32 mouse cellular contexts compared by ENCODE assay signal in genomic region chr16:16523632-16524031, GRCm38 (mm10).
DNase-seq lines count a peak whose midpoint lies in the region; ATAC-seq and TF ChIP-seq lines count a peak whose summit lies in the region.
"Had no signal": no experiment of that assay in that cellular context is flagged by ENCODE, and none has a peak within 500 bp of the region (broad histone marks: within the 10 kb centered on the region; RNA-seq: fewer than 3 reads in every experiment).

No protein-coding gene starts in this region.

- H3K27me3 ChIP-seq in heart, embryonic 13.5 days (replicated peaks), result no peaks in the 10 kb centered on the region
- no peaks in the 10 kb centered on the region for H3K27me3 ChIP-seq in hindbrain, embryonic 11.5 days (ENCODE audit: control insufficient read depth, insufficient read depth, low read length)
- H3K27me3 ChIP-seq in hindbrain, embryonic 12.5 days, result no peaks in the 10 kb centered on the region
- H3K27me3 ChIP-seq: embryonic facial prominence, embryonic 13.5 days; intestine, embryonic 15.5 days; limb, embryonic 15.5 days; liver, embryonic 13.5 days; neural tube, embryonic 12.5 days had no signal

- H3K36me3 ChIP-seq in heart, embryonic 13.5 days, result no peaks in the 10 kb centered on the region
- H3K36me3 ChIP-seq in hindbrain, embryonic 11.5 days (ENCODE audit: control insufficient read depth, insufficient read depth, low read length), result no peaks in the 10 kb centered on the region
- H3K36me3 ChIP-seq in hindbrain, embryonic 12.5 days, result no peaks in the 10 kb centered on the region
- H3K36me3 ChIP-seq in ES-E14 (ENCODE audit: control insufficient read depth, insufficient read depth, low read length, poor library complexity, severe bottlenecking), result no peaks in the 10 kb centered on the region
- H3K36me3 ChIP-seq: embryonic facial prominence, embryonic 13.5 days; forebrain, embryonic 10.5 days; G1E; intestine, embryonic 15.5 days; limb, embryonic 10.5 days; limb, embryonic 15.5 days; liver, embryonic 13.5 days; neural tube, embryonic 12.5 days had no signal

- no peak overlapping the region for H3K4me3 ChIP-seq in heart, embryonic 13.5 days
- no peak overlapping the region for H3K4me3 ChIP-seq in hindbrain, embryonic 11.5 days (ENCODE audit: low read depth, low read length)
- H3K4me3 ChIP-seq in hindbrain, embryonic 12.5 days, result no peak overlapping the region
- no peak overlapping the region for H3K4me3 ChIP-seq in ES-E14 (ENCODE audit: insufficient read depth in 1 of 2, low read depth in 1 of 2, low read length in 2 of 2, poor library complexity in 1 of 2, severe bottlenecking in 1 of 2)
- H3K4me3 ChIP-seq: embryonic facial prominence, embryonic 13.5 days; forebrain, embryonic 10.5 days; intestine, embryonic 15.5 days; limb, embryonic 10.5 days; limb, embryonic 15.5 days; liver, embryonic 13.5 days; myocyte; neural tube, embryonic 12.5 days had no signal

- H3K4me1 ChIP-seq in heart, embryonic 13.5 days, result peaks cover 56% of the 10 kb centered on the region
- no peaks in the 10 kb centered on the region for H3K4me1 ChIP-seq in hindbrain, embryonic 11.5 days (replicated peaks; ENCODE audit: control insufficient read depth, insufficient read depth, low read length)
- peaks cover 33% of the 10 kb centered on the region for H3K4me1 ChIP-seq in hindbrain, embryonic 12.5 days
- peaks cover 16 to 41% of the 10 kb centered on the region in 2 experiments for H3K4me1 ChIP-seq in ES-E14 (ENCODE audit: control insufficient read depth in 2 of 2, insufficient read depth in 2 of 2, low read length in 2 of 2, poor library complexity in 1 of 2)
- H3K4me1 ChIP-seq: liver, embryonic 13.5 days had no signal

- in situ Hi-C loops in ES-E14 (cut with MboI; ENCODE audit: low sequenced_read_pairs in 2 of 2, unreplicated experiment in 2 of 2), result no loop called here

- DNase-seq in heart, adult 18-20 months, result no peak
- DNase-seq in hindbrain, embryonic 11.5 days (ENCODE audit: low spot score), result no peak
- no peak for DNase-seq in ES-E14 (ENCODE audit: low read depth, low spot score)
- DNase-seq in retina, embryonic 14.5 days (ENCODE audit: low spot score), result peak; percentile 21
- DNase-seq in layer of hippocampus, postnatal 25 days (ENCODE audit: extremely low spot score in 1 of 2, low spot score in 1 of 2), result no peak
- DNase-seq: adrenal gland, adult 8-10 months; cerebellum, adult 11 months; cerebellum, adult 9-10 months; cerebellum, postnatal 36 days; heart, postnatal 10 days; kidney, adult 8-10 months; kidney, postnatal 4 days; liver, embryonic 13.5 days; lung, adult 18-20 months; thymus, adult 2 months; thymus, postnatal 36 days had no signal

- no peak overlapping the region for H3K4me2 ChIP-seq in heart, embryonic 13.5 days
- no peak overlapping the region for H3K4me2 ChIP-seq in hindbrain, embryonic 11.5 days (replicated peaks; ENCODE audit: low read depth, low read length)
- no peak overlapping the region for H3K4me2 ChIP-seq in hindbrain, embryonic 12.5 days (replicated peaks)
- H3K4me2 ChIP-seq: embryonic facial prominence, embryonic 13.5 days; intestine, embryonic 15.5 days; limb, embryonic 15.5 days; liver, embryonic 13.5 days; neural tube, embryonic 12.5 days had no signal

- ATAC-seq in heart, embryonic 13.5 days (ENCODE audit: extremely low read depth, insufficient number of reproducible peaks, low FRiP score, low TSS enrichment), result no peak
- 0 out of 2 replicates have a peak, but pooled peaks have one; percentile 71 for ATAC-seq in hindbrain, embryonic 11.5 days (ENCODE audit: low FRiP score)
- no peak for ATAC-seq in hindbrain, embryonic 12.5 days (ENCODE audit: low FRiP score)
- ATAC-seq: CD4-positive, CD25-positive, alpha-beta regulatory T cell, adult 4 months; forebrain, embryonic 16.5 days; hindbrain, postnatal 0 days; intestine, embryonic 15.5 days; lung, postnatal 0 days; midbrain, embryonic 16.5 days had no signal

- WGBS in heart, embryonic 13.5 days, result 42% methylated on average over 2 of the region's 2 CpGs
- WGBS in hindbrain, embryonic 11.5 days, result 69% methylated on average over 2 of the region's 2 CpGs
- WGBS in hindbrain, embryonic 12.5 days, result 51% methylated on average over 2 of the region's 2 CpGs

- H3K9me3 ChIP-seq in heart, embryonic 13.5 days, result no peaks in the 10 kb centered on the region
- H3K9me3 ChIP-seq in hindbrain, embryonic 11.5 days (ENCODE audit: control insufficient read depth, low read length), result no peaks in the 10 kb centered on the region
- H3K9me3 ChIP-seq in hindbrain, embryonic 12.5 days (replicated peaks), result no peaks in the 10 kb centered on the region
- H3K9me3 ChIP-seq in ES-E14 (ENCODE audit: control insufficient read depth, insufficient read depth, low read depth, low read length), result no peaks in the 10 kb centered on the region
- H3K9me3 ChIP-seq: embryonic facial prominence, embryonic 13.5 days; forebrain, embryonic 10.5 days; G1E; intestine, embryonic 15.5 days; limb, embryonic 10.5 days; limb, embryonic 15.5 days; liver, embryonic 13.5 days; neural tube, embryonic 12.5 days had no signal

- H3K27ac ChIP-seq in heart, embryonic 13.5 days (replicated peaks), result peak overlapping the region; percentile 62
- H3K27ac ChIP-seq in hindbrain, embryonic 11.5 days (ENCODE audit: low read depth, low read length), result no peak overlapping the region
- H3K27ac ChIP-seq in hindbrain, embryonic 12.5 days, result no peak overlapping the region
- peak overlapping the region; percentile 4; the same call in 1 of the 2 replicates for H3K27ac ChIP-seq in ES-E14 (ENCODE audit: insufficient read depth, low read depth, low read length, poor library complexity, severe bottlenecking)
- H3K27ac ChIP-seq: embryonic facial prominence, embryonic 13.5 days; forebrain, embryonic 10.5 days; hindbrain, postnatal 0 days; intestine, embryonic 15.5 days; kidney, postnatal 0 days; limb, embryonic 10.5 days; limb, embryonic 15.5 days; liver, embryonic 13.5 days; neural tube, embryonic 12.5 days had no signal

- H3K9ac ChIP-seq in heart, embryonic 13.5 days, result no peak overlapping the region
- no peak overlapping the region for H3K9ac ChIP-seq in hindbrain, embryonic 11.5 days (ENCODE audit: low read depth, low read length)
- no peak overlapping the region for H3K9ac ChIP-seq in hindbrain, embryonic 12.5 days
- H3K9ac ChIP-seq in ES-E14 (ENCODE audit: insufficient read depth, low read depth, low read length, poor library complexity, severe bottlenecking), result no peak overlapping the region
- H3K9ac ChIP-seq: embryonic facial prominence, embryonic 13.5 days; intestine, embryonic 15.5 days; limb, embryonic 15.5 days; liver, embryonic 13.5 days; neural tube, embryonic 12.5 days had no signal

TF ChIP-seq in ES-E14, 5 proteins besides CTCF, POLR2A, EP300 and RAD21:
- TF ChIP-seq HCFC1 (IDR thresholded peaks at IDR 0.05; ENCODE audit: borderline replicate concordance, insufficient read depth, low read length), result no peak
- no peak for TF ChIP-seq ZC3H11A (IDR thresholded peaks at IDR 0.05; ENCODE audit: borderline replicate concordance, low read depth, low read length)
- no peak for TF ChIP-seq ZNF384 (IDR thresholded peaks at IDR 0.05; ENCODE audit: low read depth, low read length)
- no peak for TF ChIP-seq MAFK (IDR thresholded peaks at IDR 0.05; ENCODE audit: insufficient read depth, low read depth, low read length)
- TF ChIP-seq CHD2 (IDR thresholded peaks at IDR 0.05; ENCODE audit: low read depth, low read length), result no peak

Comparison
In these comparisons a context has a peak if more than half of its experiments do, and no peak if none do; other contexts are left out.
1. H3K27ac ChIP-seq: peak in heart, embryonic 13.5 days (single experiment) and ES-E14 (single experiment); none in hindbrain, embryonic 11.5 days (single experiment) and hindbrain, embryonic 12.5 days (single experiment).